Mouse (Mus musculus) gastrocnemius, adult 2 months (tissue): Measurements from ENCODE around the gene Rnf216. TPM values are rescaled to one million over a fixed set of nuclear protein-coding genes. Genes with fewer than 3 reads are reported as not detected.
A peak's percentile ranks its signal among the peaks of the same experiment; 100 is the strongest.

Experiments used
- DNase-seq: peaks from one replicate; pipeline ENCODE4 v3.0.0; 2022
- H3K27ac ChIP-seq: fragments of 200-600 bp; 2 replicates; pipeline ENCODE4 v1.8.1; 2022; ENCODE audit warnings: mild to moderate bottlenecking
- H3K4me3 ChIP-seq: fragments of 200-600 bp; 2 replicates; pipeline ENCODE4 v1.8.1; 2022; ENCODE audit warnings: mild to moderate bottlenecking, moderate library complexity
- CTCF ChIP-seq: fragments of 200-600 bp; IDR thresholded peaks from 2 replicates; pipeline ENCODE4 v1.8.1; 2022; ENCODE audit warnings: antibody characterized with exemption, mild to moderate bottlenecking, moderate library complexity
- intact Hi-C: fragments of 180-260 bp; cut with DNase I; formaldehyde crosslinking; loops from one replicate; pipeline ENCODE4 v1.15.1; 2025
- total RNA-seq, 2 experiments: library from RNA; stranded (reverse); gene quantifications; 2 replicates each; pipeline ENCODE4 v1.2.3; 2021

Gene Rnf216
- total RNA-seq, 2 experiments from 2014 or later, result 19.0 to 19.8 TPM

DNA sequence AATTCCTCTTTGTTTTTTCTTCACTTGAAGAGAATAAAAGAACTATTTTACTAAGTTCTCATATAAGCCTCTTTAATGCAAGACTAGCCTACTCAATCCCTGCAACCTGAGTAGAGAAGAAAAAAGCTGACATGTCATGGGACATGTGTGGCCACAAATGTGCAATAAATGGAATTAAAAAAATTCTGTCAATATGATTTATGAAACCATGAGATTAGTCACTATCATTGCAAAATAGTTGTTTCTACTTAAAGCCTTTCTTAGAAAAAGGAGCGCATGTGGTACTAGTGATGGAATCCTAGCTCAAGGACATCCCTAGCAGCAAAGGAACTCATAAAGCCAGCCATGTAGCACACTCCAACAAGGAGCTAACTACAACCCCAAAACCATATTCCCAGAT is 33.0 kb downstream of the Rnf216 start:
- TF ChIP-seq CTCF, result no peak
- no peak overlapping the region; the same call in 1 of the 2 replicates for H3K27ac ChIP-seq
- H3K4me3 ChIP-seq, result no peak overlapping the region
- intact Hi-C loops, result no loop called here
- DNase-seq, result no peak

GRCm38 (mm10) chr5:143076603-143077143 is 36.1 kb downstream of the Rnf216 start:
- no peak for TF ChIP-seq CTCF
- DNase-seq, result no peak
- intact Hi-C loops, result no loop called here

GRCm38 (mm10) chr5:143075987-143076386 is 36.8 kb downstream of the Rnf216 start:
- no peak for TF ChIP-seq CTCF

More at GRCm38 (mm10) chr5:143076603-143077143, 36.1 kb downstream of the Rnf216 start:
- Histone ChIP-seq H3K27ac (no peak overlapping the region), H3K4me3 (no peak overlapping the region)

GRCm38 (mm10) chr5:143069048-143069447 is 43.7 kb downstream of the Rnf216 start:
- Histone ChIP-seq H3K4me3 (no peak overlapping the region), H3K27ac (no peak overlapping the region)
- intact Hi-C loops, result loop anchor here (5.0 to 10.0 kb wide), 2 partner anchors 192 to 304 kb away; no protein-coding TSS in a partner anchor
- DNase-seq, result no peak
- TF ChIP-seq CTCF, result no peak

More at GRCm38 (mm10) chr5:143075987-143076386, 36.8 kb downstream of the Rnf216 start:
- DNase-seq, result no peak
- no peak overlapping the region for H3K27ac ChIP-seq
- intact Hi-C loops, result no loop called here
- no peak overlapping the region for H3K4me3 ChIP-seq

DNA sequence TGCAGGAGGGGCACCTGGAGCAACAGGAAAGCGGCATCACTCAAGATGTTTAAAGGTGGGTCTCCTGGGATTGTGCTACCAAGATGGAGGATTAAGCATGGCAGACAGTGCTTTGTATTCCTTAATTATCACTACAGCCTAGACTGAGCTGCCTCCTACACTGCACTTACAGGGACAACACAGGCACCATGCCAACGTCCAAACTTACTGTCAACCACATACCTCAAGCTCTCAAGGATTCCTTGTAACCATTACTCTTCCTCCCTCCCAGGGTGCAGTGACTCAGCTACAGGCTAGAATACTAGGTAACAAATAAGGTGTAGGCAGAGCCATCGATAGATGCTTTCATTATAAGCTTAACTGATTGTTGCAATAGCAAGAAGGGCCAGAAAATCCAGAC is 44.4 kb downstream of the Rnf216 start:
- no peak for TF ChIP-seq CTCF
- intact Hi-C loops, result loop anchor here (5.0 to 10.0 kb wide), 2 partner anchors 191 to 304 kb away; no protein-coding TSS in a partner anchor
- Histone ChIP-seq H3K27ac (no peak overlapping the region), H3K4me3 (no peak overlapping the region)
- no peak for DNase-seq

GRCm38 (mm10) chr5:143066551-143066958 is 46.2 kb downstream of the Rnf216 start:
- DNase-seq, result peak; percentile 48
- Histone ChIP-seq H3K4me3 (no peak overlapping the region), H3K27ac (0 out of 2 replicates have a peak overlapping the region, but pooled peaks have one; percentile 10)
- TF ChIP-seq CTCF, result peak; percentile 85
- intact Hi-C loops, result loop anchor here (5.0 to 10.0 kb wide), 2 partner anchors 189 to 302 kb away; no protein-coding TSS in a partner anchor

DNA sequence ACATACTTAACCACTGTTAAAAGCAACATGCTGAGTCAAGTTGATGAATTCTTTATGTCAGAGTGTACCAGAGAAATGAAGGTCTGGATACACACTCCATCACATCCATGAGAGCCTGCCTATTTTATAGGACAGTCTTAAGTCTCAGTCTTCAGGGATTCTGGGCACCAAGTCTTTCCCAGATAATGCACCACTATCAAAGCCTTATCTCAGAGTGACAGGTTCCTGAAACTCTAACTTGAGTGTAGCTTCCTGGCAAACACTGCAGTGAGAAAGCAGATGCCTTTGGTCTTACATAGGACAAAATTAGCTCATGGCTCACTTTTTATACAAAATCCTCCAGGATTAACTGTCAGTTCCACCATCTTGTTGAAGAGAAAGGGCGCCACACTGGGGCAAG is 46.7 kb downstream of the Rnf216 start:
- Histone ChIP-seq H3K4me3 (no peak overlapping the region), H3K27ac (0 out of 2 replicates have a peak overlapping the region, but pooled peaks have one; percentile 10)
- TF ChIP-seq CTCF, result no peak
- DNase-seq, result no peak
- intact Hi-C loops, result loop anchor here (5.0 to 10.0 kb wide), 2 partner anchors 189 to 301 kb away; no protein-coding TSS in a partner anchor

GRCm38 (mm10) chr5:143065230-143065629 is 47.6 kb downstream of the Rnf216 start:
- H3K4me3 ChIP-seq, result no peak overlapping the region
- TF ChIP-seq CTCF, result no peak
- peak overlapping the region; percentile 20; the same call in 1 of the 2 replicates for H3K27ac ChIP-seq
- no peak for DNase-seq
- intact Hi-C loops, result loop anchor here (5.0 to 10.0 kb wide), 2 partner anchors 188 to 300 kb away; no protein-coding TSS in a partner anchor

- no peak for TF ChIP-seq CTCF
- intact Hi-C loops, result loop anchor here (10.0 kb wide), 1 partner anchor 297 kb away; no protein-coding TSS in a partner anchor
- Histone ChIP-seq H3K4me3 (no peak overlapping the region), H3K27ac (no peak overlapping the region)
- no peak for DNase-seq
Observed at GRCm38 (mm10) chr5:143062251-143062650, 50.5 kb downstream of the Rnf216 start.

- H3K27ac ChIP-seq, result peak overlapping the region; percentile 46
- no peak for DNase-seq
- intact Hi-C loops, result loop anchor here (10.0 kb wide), 1 partner anchor 297 kb away; no protein-coding TSS in a partner anchor
- no peak for TF ChIP-seq CTCF
- H3K4me3 ChIP-seq, result no peak overlapping the region
Observed at GRCm38 (mm10) chr5:143061511-143061910, 51.3 kb downstream of the Rnf216 start.

DNA sequence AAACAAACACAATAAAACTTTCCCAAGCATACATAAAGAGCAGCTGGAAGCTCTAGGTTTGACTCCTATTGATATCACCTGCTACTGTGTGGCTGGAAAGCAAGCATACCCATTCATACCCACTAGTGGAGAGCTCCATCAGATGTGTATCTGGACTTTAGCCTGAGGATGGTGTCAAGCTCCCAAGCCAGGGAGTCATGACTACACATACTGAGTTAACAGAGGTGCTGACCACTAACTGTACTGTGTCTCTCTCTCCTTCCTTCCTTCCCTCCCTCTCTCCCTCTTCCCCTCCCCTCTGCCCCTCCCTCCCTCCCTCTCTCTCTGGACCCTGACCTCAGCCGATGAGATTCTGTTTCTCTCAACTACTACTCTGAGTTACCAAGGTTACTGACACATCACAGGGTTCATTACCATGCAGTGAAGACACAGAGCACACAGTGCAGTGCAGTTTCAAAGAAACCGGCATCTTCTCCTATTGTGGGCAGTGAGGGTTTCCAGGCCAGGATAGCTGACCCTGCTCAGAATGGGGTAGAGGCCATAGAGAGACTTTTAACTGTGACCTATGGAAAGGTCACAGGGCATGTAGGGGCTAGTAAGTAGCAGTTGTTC is 51.9 kb downstream of the Rnf216 start:
- intact Hi-C loops, result loop anchor here (10.0 kb wide), 1 partner anchor 296 kb away; no protein-coding TSS in a partner anchor
- Histone ChIP-seq H3K4me3 (no peak overlapping the region), H3K27ac (peak overlapping the region; percentile 81)
- DNase-seq, result no peak
- no peak for TF ChIP-seq CTCF

DNA sequence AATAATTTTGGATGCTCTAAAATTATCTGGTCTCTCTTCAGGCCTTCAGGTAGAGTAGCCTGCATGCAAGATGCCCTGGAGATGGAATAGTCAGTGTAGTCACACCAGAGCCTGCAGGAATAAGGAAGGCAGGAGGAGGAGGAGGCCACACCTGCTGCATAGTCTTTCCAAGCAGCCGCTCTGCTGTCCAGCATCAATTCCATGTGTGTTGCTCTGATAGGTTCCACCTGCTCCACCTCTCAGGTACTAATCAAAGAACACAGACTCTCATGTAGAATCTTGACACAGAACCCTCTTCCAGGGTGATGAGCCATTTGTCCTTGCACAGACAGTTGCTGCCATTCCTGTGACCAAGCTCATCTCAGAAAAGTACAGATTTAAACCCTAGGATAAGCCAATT is 52.8 kb downstream of the Rnf216 start:
- DNase-seq, result no peak
- TF ChIP-seq CTCF, result no peak
- H3K27ac ChIP-seq, result peak overlapping the region; percentile 81

GRCm38 (mm10) chr5:143059182-143059581 is 53.6 kb downstream of the Rnf216 start:
- DNase-seq, result no peak
- H3K27ac ChIP-seq, result peak overlapping the region; percentile 81
- H3K4me3 ChIP-seq, result no peak overlapping the region
- intact Hi-C loops, result no loop called here
- no peak for TF ChIP-seq CTCF

More for the DNA sequence above, 52.8 kb downstream of the Rnf216 start:
- H3K4me3 ChIP-seq, result no peak overlapping the region
- intact Hi-C loops, result loop anchor here (10.0 kb wide), 1 partner anchor 295 kb away; no protein-coding TSS in a partner anchor
